In genomic region chr14:44086588-44086987, GRCm38 (mm10) we compare ENCODE assay signal across 11 mouse cellular contexts. TPM values are rescaled to one million over a fixed set of nuclear protein-coding genes. Genes with fewer than 3 reads are reported as not detected.
"Had no signal": no experiment of that assay in that cellular context is flagged by ENCODE, and none has a peak within 500 bp of the region (broad histone marks: within the 10 kb centered on the region; RNA-seq: fewer than 3 reads in every experiment).

No protein-coding gene starts in this region.

RNA-seq across cellular contexts. Expression of gene Ear2, which starts 15.9 kb away (rescaled TPM):
- total RNA-seq: left cerebral cortex, adult 18-20 months; left cerebral cortex, adult 2 months; left cerebral cortex, adult 8-10 months; left cerebral cortex, postnatal 10 days; left cerebral cortex, postnatal 25 days; midbrain, postnatal 0 days had no signal

RNA-seq across cellular contexts. Expression of gene Gm3327, which starts 37.1 kb away (rescaled TPM):
- total RNA-seq: left cerebral cortex, adult 18-20 months; left cerebral cortex, adult 2 months; left cerebral cortex, adult 8-10 months; left cerebral cortex, postnatal 10 days; left cerebral cortex, postnatal 14 days; left cerebral cortex, postnatal 25 days; left cerebral cortex, postnatal 36 days; left cerebral cortex, postnatal 4 days; liver, adult 2 months; megakaryocyte-erythroid progenitor cell, adult 5-6 weeks; midbrain, postnatal 0 days had no signal
